Mouse (Mus musculus) urinary bladder, adult 2 months (tissue): Measurements from ENCODE around the gene Gm4881. TPM values are rescaled to one million over a fixed set of nuclear protein-coding genes. Genes with fewer than 3 reads are reported as not detected.

Experiments used
- DNase-seq: peaks from one replicate; pipeline ENCODE4 v3.0.0; 2022; ENCODE audit warnings: low spot score
- polyA plus RNA-seq: library from polyadenylated mRNA; depleted of rRNA; stranded (reverse); fragments of >200 nt; gene quantifications from 2 replicates; pipeline ENCODE4 v1.2.3, GENCODE M21; 2012

Gm4881 gene
- polyA plus RNA-seq, 1 experiment, result not detected

- DNase-seq, result no peak
Observed at GRCm38 (mm10) chr7:24954450-24954849, 10.2 kb upstream of the Gm4881 start.

GRCm38 (mm10) chr7:24953966-24954365 lies 9.7 kb upstream of the Gm4881 start:
- DNase-seq, result no peak

GRCm38 (mm10) chr7:24949958-24950623 lies 5.8 kb upstream of the Gm4881 start:
- peak; percentile 42 for DNase-seq

- DNase-seq, result no peak
Observed at GRCm38 (mm10) chr7:24948774-24949173, 4.5 kb upstream of the Gm4881 start.

- no peak for DNase-seq
Observed at GRCm38 (mm10) chr7:24947316-24948048, 3.2 kb upstream of the Gm4881 start.

GRCm38 (mm10) chr7:24943641-24944040 lies 653 bp downstream of the Gm4881 start:
- DNase-seq, result no peak

GRCm38 (mm10) chr7:24931651-24932050 lies 12.6 kb downstream of the Gm4881 start:
- no peak for DNase-seq

- DNase-seq, result no peak
Observed at GRCm38 (mm10) chr7:24930475-24930874, 13.8 kb downstream of the Gm4881 start.

- DNase-seq, result no peak
Observed at GRCm38 (mm10) chr7:24919728-24920127, 24.6 kb downstream of the Gm4881 start.

- DNase-seq, result no peak
Observed at GRCm38 (mm10) chr7:24918763-24919323, 25.5 kb downstream of the Gm4881 start.

GRCm38 (mm10) chr7:24912480-24912879 lies 31.8 kb downstream of the Gm4881 start:
- DNase-seq, result no peak

GRCm38 (mm10) chr7:24907211-24907748 lies 37.0 kb downstream of the Gm4881 start:
- DNase-seq, result no peak

- DNase-seq, result no peak
Observed at GRCm38 (mm10) chr7:24906551-24906950, 37.7 kb downstream of the Gm4881 start.

GRCm38 (mm10) chr7:24904936-24905335 lies 39.4 kb downstream of the Gm4881 start:
- no peak for DNase-seq

- DNase-seq, result peak; percentile 85
Observed at GRCm38 (mm10) chr7:24904070-24904483, 40.2 kb downstream of the Gm4881 start.

- no peak for DNase-seq
Observed at GRCm38 (mm10) chr7:24903444-24903825, 40.9 kb downstream of the Gm4881 start.

GRCm38 (mm10) chr7:24902630-24903443 lies 41.5 kb downstream of the Gm4881 start, which contains the start of gene Arhgef1:
Arhgef1 (plus strand) TSS chr7:24902912.
- DNase-seq, result peak; percentile 64

GRCm38 (mm10) chr7:24902264-24902629 lies 42.0 kb downstream of the Gm4881 start:
- DNase-seq, result no peak

GRCm38 (mm10) chr7:24901842-24902241 lies 42.5 kb downstream of the Gm4881 start:
- DNase-seq, result no peak

- no peak for DNase-seq
Observed at GRCm38 (mm10) chr7:24901114-24901513, 43.2 kb downstream of the Gm4881 start.

GRCm38 (mm10) chr7:24897959-24898358 lies 46.3 kb downstream of the Gm4881 start:
- DNase-seq, result no peak

GRCm38 (mm10) chr7:24897224-24897623 lies 47.1 kb downstream of the Gm4881 start, which contains the start of gene Cd79a:
Cd79a (plus strand) TSS chr7:24897381.
- no peak for DNase-seq
